Mouse (Mus musculus): ENCODE measurements around the gene Lcn2.

Lcn2 gene

GRCm38 (mm10) chr2:32412742-32413531, 24.9 kb upstream of the Lcn2 start:
- DNase-seq: no peak

GRCm38 (mm10) chr2:32411407-32411806, 23.4 kb upstream of the Lcn2 start:
- no peak for DNase-seq

- no peak for DNase-seq
Measured at GRCm38 (mm10) chr2:32408429-32409424, 20.7 kb upstream of the Lcn2 start.

- DNase-seq: no peak
Measured at GRCm38 (mm10) chr2:32407144-32407824, 19.2 kb upstream of the Lcn2 start.

- peak; percentile 74 to 80 for DNase-seq
Measured at GRCm38 (mm10) chr2:32404663-32405062, 16.6 kb upstream of the Lcn2 start.

GRCm38 (mm10) chr2:32396695-32397094, 8.6 kb upstream of the Lcn2 start:
- no peak for DNase-seq

- peak; percentile 62 to 77 for DNase-seq
Measured at GRCm38 (mm10) chr2:32395946-32396621, 8.0 kb upstream of the Lcn2 start.

GRCm38 (mm10) chr2:32395484-32395945, 7.5 kb upstream of the Lcn2 start, which contains the start of gene Ptges2:
Ptges2 (plus strand) TSS chr2:32395896.
- DNase-seq: peak; percentile 78 to 88

- peak in 1 of 2 experiments; percentile 51 for DNase-seq
Measured at GRCm38 (mm10) chr2:32394973-32395372, 6.9 kb upstream of the Lcn2 start.

- no peak for DNase-seq
Measured at GRCm38 (mm10) chr2:32392063-32392462, 4.0 kb upstream of the Lcn2 start.

GRCm38 (mm10) chr2:32390871-32391270, 2.8 kb upstream of the Lcn2 start:
- DNase-seq: no peak

GRCm38 (mm10) chr2:32389157-32389556, 1.1 kb upstream of the Lcn2 start:
- no peak for DNase-seq

GRCm38 (mm10) chr2:32382689-32383088, 5.4 kb downstream of the Lcn2 start:
- no peak for DNase-seq

GRCm38 (mm10) chr2:32381775-32382223, 6.3 kb downstream of the Lcn2 start, which contains the start of gene 1110008P14Rik:
1110008P14Rik (minus strand) TSS chr2:32381938.
- DNase-seq: peak; percentile 91 to 92

GRCm38 (mm10) chr2:32381141-32381774, 6.8 kb downstream of the Lcn2 start:
- peak; percentile 46 to 53 for DNase-seq

GRCm38 (mm10) chr2:32380001-32380500, 8.0 kb downstream of the Lcn2 start:
- DNase-seq: no peak

GRCm38 (mm10) chr2:32376963-32377362, 11.1 kb downstream of the Lcn2 start:
- no peak for DNase-seq

- no peak for DNase-seq
Measured at GRCm38 (mm10) chr2:32375317-32375940, 12.6 kb downstream of the Lcn2 start.

- no peak for DNase-seq
Measured at GRCm38 (mm10) chr2:32374191-32374590, 13.9 kb downstream of the Lcn2 start.

- DNase-seq: no peak
Measured at GRCm38 (mm10) chr2:32367315-32367714, 20.7 kb downstream of the Lcn2 start.

- DNase-seq: no peak
Measured at GRCm38 (mm10) chr2:32364121-32364520, 23.9 kb downstream of the Lcn2 start.

Data from thymus, adult 18-20 months (tissue).